Mouse (Mus musculus) gastrocnemius, adult 8-10 months (tissue): ENCODE results near the gene Sox5. TPM values are rescaled to one million over a fixed set of nuclear protein-coding genes. Genes with fewer than 3 reads are reported as not detected.

ENCODE experiments used
- DNase-seq, 2 experiments: peaks; one replicate each; pipeline ENCODE4 v3.0.0; 2022; ENCODE audit warnings: low spot score in 2 of 2
- total RNA-seq, 4 experiments: library from RNA; stranded (reverse); gene quantifications; 2 replicates each; pipeline ENCODE4 v1.2.4; 2022

The Sox5 gene
- total RNA-seq, 4 experiments from 2014 or later, result 0.83 to 2.4 (median 0.96) TPM

DNA sequence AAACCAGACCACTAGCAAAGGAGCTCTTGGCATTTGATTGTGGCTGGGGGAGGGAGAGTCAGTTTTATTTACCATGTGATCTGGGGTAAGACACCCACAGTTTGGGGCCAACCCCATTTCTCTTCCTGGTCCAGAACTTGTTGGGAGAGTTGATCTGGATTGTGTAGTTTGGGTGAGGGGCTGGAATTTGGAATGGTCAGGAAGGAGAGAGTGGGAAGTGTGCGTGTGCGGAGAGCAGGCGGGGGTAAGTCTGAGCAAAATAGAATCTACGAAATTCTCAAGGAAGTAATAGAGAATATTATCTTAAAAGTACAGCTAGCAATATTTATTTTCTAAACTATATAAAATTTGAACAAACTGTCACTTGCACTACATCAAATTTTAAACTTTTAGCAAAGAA, 445.0 kb downstream of the Sox5 start:
- no peak for DNase-seq

DNA sequence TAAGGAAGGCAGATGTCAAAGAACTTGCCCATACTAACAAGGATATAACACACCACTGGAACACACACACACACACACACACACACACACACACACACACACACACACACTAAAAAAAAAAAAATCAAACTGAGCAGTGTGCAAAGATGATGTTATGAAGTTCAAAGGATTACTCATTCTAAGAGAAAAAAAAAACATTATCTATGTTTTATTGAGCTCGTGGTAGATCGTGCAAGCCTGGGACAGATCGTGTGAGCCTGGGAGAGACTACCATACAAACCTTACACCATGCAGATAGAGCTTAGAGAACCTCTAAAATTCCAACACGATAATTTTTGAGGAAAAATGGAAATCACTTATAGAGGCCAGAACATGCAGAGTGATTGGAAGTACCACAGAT, 448.6 kb downstream of the Sox5 start:
- DNase-seq, result no peak

DNA sequence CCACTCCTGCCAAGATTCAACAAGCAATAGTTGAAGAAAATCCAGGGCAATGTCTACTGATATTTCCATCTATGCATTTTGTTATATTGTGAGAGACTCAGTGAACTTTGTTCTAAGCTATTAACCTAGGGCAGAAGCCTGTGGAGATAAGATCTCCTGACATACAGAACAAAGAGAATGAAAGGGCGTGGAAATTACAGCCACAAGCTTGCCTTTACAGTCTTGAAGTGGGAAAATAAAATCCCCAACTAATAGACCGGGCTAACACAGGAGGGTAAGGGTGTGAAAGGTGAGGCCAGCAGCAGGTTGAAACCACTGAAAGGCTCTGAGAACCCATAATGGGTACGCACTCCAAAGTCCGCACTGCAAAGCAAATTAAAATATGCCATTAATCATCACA, 449.8 kb downstream of the Sox5 start:
- no peak for DNase-seq

DNA sequence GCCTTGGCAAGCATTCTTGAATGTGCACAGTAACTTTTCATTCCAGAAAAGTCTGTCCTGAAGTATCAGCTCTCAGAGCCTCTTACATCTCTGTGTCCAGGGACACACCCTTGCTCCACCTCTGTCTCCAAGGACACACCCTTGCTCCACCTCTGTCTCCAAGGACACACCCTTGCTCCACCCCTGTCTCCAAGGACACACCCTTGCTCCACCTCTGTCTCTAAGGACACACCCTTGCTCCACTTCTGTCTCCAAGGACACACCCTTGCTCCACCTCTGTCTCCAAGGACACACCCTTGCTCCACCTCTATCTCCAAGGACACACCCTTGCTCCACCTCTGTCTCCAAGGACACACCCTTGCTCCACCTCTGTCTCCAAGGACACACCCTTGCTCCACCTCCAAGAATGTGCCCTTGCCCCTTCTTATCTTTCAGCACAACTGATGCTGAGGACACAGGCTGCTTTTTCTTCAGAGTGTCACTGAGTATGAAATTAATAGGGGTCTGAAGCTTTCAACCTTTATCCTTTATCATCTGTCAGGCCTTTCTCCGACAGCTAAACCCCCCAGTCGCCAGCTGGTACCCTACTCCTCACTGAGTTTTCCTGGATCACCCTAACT, 452.4 kb downstream of the Sox5 start:
- DNase-seq, result no peak

DNA sequence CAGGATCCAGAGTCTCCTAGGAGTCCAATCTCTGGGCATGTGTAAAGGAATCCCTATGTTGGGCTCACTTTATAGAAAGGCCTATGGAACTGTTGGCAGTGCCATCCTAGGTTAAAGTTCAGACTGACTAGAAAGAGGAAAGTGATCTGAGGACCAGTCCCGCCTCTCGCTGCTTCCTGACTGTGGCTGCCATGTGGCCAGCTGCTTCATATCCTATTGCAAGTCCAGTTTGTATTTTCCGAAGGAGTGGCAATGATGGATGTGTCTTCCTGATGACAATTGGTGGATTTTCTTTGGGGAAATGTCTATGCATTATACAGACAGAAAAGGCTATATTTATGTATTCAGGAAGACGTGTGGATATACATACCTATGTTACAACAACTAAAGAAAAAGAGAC, 453.0 kb downstream of the Sox5 start:
- no peak for DNase-seq

DNA sequence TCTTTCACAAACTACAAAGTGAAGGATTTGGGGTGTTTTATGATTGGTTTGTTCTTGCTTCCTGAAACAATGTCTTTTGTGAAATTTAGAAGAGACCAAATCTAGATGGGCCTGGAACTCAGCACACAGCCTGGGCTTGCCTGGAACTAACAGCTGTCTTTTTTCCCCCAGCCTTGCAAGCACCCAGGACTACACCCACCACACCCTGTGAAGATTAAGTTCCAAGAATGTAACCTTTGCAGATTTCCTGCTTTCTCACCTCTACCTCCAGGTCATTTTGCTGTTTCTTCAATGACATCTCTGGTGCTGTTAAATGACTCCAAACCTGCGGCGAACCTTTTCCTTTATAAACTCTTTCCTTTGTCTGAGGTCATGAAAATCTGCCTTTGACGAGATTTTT, 455.0 kb downstream of the Sox5 start:
- no peak for DNase-seq

DNA sequence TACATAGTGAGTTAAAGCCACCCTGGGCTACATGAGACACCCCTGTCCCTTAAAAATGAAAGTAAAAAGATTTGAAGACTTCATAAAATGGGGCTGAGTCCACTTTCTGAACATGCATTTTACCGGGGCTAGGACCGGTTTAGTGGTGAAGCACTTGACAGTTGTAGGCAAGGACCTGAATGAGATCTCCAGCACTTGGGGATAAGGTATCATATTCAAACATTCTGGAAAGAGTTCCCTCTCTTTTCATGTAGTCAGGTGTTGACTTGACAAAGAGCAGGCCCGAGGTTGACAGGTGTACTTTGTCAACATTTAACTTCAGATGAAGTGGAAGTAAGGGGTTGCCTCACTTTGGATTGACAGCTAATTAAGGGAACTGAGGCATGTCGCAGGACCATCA, 458.4 kb downstream of the Sox5 start:
- DNase-seq, result no peak

DNA sequence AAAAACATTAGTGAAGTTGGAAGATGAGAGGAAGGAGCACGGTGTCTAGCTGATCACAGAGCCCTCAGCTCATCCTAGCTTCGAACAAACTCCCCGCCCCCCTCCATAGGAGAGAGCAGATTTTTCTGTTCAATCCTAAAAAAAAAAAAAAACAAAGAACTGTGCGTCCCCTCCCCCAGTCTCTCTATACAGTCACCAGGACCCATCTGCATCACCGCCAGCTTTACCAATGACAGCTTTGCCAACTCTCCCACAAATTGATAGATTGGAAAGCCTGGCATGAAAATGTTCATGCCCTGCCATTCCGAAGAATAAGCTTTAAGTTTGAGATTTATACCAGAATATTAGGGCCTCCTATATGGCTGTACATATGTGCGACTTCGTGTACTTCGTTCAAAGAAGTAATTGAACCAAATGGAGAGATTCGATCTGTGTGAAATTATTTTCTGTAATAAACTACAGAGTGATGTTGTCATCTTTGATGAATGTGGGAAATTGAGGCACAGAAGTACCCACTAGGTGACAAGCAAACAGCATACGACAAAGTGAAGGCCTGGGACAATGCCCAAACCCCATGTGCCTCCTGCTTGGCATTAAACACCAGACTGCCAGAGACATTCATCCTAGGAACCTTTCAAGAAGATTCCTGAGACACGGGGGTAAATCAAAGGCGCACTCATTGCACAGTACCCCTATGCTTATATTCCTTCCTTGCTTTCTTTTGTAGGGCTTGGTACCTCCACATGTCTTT, 459.3 kb downstream of the Sox5 start:
- no peak for DNase-seq

DNA sequence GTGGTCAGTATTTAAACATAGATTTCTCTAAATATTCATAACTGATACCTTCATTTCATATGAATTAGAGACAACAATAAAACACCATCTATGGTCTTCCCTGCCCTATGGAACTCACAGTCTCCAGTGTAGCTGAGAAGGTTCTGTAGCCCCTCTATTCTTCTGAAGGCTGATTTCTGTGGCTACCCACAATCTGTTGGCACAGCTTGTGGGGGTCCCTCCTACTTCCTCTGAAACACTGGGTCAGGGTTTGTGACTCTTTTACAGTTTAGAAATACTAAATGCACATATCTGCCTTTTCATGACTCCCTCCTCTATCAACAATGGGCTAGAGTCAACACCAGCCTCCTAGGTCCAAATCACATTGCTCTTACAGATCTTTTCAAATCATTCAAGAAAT, 461.4 kb downstream of the Sox5 start:
- DNase-seq, result no peak

DNA sequence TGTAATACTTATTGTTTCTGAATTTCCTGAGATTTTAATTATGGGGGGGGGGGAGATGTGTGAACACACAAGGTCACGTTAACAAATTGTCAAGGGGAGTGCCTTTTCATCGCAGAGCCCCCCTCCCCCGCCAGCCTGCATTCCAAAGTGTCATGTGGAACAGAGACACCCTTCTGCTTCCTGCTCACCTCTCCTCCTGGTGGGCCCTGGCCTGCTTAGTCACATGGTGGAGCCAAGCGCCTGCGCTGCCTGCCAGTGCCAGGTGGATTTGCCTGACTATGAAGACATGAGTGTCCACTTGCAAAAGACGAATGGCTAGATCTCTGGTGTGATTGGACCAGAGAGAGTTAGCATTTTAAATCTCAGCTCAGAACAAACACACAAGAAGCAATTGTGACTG, 462.1 kb downstream of the Sox5 start:
- DNase-seq, result no peak

DNA sequence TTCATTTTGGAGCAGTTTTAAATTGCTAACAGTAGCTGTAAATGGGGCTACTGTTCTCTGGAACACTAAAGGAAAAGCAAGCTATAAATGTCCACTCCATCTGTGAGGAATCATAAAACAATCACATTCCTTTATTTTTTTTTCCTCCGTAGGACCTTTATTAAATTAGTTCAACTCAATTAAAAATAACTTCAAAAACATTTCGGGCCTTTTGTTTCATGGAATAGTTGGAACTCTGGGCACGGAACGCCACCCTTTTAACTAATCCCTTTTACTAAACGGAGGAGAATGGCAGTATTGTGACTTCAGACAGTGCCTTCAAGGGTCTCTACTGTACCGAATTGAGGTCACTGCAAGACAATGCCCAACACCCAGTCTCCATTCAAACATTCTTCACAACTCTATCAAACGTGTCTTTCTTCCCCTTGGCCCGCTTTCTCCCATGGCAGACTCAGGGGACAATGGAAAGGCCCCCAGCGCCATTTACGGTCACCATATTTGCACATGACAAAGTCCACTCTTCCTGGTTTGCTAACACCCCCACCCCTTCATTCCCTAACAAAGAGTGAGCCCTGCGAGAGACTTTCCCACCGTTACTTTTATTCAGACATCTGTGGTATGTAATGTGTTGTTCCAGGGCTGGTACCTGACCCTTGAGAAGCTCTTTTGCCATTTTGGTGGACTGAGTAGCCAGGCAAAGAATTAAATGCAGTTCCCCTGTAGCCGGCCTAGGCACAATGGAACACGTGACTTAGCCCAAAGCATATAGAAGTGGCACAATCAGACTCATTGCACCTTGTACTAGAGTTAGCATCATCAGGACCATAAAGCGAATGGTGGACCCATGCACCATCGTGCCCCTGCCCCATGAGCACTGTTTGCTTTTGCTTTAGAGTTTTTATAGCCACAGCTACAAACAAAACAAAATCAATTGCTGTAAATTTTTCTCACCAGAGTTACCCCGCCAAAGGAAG, 468.7 kb downstream of the Sox5 start:
- no peak for DNase-seq

DNA sequence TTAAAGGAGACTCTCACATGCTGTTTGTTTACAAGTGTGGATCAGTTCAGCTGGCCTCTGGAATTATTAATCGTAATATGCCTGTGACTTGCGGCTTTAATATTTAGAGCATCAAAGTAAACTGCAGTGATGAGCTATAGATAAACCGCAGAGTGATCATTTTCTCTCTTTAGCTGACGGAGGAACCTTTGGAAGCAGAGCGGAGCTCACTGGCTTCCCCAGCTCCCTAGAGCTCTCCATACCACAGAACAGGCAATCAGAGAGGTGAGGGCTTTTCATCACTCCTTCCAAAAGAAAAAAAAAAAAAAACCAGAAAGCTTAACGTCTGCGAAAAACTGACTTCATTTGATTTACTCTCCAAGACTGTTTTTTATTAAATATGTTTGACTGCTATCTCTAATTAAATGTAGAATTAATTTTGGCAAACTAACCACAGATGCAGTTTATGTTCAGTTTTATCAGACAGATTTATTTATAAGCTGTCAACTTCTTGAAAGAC, 469.4 kb downstream of the Sox5 start:
- no peak for DNase-seq

DNA sequence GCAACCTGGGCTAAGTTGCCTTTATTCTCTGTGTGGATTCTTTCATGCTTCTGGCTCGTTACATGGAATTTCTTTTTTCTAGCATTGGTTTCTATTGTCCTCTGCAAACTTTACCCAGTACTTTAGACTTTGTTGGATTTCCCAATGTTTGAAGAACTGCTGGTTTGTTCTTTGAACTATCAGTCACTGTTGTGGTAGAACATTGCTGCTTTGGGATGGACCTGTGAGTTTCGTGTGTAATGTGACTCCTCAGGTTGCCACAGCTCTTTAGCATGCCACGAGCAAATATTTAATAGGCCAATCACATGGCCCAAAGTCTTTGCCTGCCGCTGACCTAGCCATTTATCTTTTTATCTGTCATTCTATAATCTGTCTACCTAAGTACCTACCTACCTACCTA, 470.0 kb downstream of the Sox5 start:
- DNase-seq, result no peak

DNA sequence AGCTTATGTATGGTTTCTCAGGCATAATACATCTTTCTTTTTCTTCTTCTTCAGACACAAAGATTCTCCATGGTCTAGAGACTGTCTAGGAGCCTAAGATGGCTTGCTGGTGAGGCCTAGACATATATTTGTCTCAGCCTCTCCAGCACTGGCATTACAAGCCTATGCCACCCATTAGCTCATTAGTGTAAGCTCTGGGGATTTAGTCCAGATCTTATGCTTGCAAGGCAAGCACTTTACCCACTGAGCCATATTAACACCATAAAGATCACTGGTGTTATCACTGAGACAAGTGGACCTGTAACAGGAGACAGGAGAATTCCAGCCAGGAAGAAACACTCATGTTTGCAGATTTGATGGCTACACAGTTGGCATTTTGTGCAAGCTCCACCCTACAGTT, 472.6 kb downstream of the Sox5 start:
- no peak for DNase-seq

DNA sequence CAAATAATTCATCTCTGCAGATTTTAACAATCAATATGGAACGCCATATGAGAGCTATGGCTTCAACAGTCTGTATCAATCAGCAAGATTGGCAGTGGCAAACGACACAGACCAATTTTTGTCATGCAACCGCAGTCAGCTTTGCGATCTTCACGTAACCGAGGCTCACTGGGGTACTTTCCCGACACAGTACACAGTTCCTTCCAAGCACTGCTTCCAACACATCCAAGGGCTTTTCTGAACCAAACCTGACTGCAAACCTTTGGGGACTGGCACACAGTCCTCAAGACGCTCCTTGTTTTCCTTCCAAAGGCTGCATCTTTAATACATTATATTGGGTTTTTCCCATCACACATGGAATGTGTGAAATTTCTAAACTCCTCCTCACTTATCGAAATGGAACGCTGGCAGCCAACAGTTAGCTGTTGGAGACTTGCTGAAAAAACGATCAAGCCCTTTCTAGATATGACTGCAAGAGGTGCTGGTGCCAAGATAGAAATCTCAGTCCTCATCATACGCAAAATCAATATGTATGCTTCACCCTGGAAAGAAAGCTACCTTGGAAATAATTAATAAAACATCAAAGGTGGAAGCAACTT, 474.1 kb downstream of the Sox5 start:
- no peak for DNase-seq

DNA sequence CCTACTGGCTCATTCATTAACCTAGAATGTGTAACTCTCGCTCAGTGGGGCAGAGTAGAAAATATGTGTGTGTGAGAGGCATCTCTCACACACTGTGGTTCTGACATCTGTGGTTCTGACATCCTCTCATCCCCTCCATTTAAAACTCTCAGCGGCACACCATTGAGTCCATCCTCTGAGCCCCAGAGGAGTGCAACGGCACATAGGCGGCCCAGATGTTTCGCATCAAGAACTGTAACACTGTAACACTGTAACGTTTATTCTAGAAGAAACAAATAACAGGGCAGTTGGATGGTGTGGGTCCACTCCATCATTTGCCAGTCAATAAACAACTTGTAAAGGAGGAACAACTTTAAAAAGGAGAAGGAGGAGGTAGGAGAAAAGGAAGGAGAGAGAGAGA, 479.0 kb downstream of the Sox5 start:
- DNase-seq, result no peak

DNA sequence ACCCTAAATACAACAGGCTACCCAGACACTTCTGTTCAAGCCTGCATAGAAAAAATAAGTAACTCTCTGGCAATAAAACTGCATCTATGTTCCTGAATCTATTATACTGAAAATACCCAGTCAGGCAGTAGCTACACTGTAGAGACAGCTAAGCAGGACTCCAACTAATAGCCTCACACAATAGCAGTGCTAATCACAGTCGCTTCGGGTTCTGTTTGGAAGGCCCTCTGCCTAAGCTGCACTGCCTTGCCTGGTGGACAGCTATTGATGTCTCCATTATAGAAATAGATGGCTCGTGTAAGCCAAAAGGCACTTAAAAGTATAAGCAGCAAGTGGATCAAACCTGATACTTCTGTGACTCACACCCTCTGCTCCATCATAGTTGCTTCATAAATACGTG, 480.7 kb downstream of the Sox5 start:
- DNase-seq, result no peak

DNA sequence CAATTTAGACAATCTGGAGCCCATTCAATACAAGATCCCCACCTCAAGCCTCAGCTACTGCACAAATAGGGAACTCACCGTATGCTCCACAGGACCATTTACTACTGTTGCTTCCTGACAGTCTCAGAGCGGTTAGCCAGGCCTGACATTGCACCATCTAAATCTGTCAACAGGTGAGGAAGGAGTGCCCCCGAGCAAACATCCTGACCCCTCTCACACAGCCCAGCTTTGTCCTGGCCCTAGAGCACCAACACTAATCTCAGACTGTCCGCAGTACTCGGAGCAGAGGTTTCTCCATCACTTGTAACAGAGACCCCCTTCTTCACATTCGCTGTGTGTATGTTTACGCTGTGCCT, 482.3 kb downstream of the Sox5 start:
- no peak for DNase-seq

DNA sequence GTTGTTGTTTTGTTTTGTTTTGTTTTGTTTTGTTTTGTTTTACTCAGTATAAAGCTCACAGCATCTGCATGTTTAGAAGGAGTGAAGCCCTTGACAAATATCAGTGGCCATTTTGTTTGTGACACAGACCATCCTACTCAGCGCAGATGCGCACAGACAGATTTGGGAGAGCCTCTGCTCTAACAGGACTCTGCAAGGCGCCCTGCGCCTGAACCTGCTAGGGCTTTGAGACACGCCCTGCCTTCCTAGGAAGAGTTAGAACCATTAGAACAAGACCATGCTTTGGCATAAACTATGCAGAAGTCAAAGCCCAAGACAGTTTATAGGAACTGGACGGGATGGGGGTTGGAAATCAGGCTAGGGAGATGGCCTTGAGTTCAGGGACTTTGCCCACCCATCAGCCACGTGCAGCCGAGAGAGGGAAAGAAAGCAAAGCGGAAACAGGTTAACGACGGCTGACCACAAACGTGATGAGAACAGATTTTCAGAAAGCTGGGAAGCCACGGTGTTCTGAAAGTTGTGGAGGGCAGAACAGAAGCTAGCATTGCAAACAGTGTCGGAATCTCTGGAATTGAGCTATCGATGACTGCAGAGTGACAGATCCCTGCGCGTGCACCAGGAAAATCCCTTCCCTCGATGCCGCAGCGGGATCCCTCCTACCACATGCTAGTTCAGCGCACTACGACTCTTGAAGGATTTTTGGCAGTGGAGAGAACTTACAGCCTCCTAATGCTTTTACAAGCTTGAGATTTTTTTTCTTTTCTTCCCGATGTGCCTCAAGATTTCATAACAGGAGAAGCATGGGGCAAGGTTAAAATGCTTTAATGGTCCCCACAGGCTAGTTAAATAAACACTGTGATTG, 482.9 kb downstream of the Sox5 start:
- no peak for DNase-seq

DNA sequence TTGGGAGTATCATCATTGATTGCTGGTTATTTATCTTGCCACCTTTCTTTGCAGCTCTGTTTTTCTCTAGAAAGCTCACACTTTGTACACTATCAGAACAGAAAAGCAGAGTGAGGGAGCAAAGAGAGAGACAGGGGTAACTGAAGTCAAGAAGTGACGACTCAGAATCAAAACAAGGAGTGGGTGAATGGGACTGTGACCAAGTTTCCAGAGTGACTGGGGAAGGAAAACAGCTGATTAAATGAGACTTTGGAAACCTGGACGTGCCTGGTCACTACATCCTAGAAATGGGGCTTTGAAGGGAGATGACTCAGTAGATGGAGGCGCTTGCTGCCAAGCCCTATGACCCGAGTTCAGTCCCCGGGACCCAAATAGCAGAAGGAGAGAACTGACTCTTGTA, 483.9 kb downstream of the Sox5 start:
- no peak for DNase-seq

DNA sequence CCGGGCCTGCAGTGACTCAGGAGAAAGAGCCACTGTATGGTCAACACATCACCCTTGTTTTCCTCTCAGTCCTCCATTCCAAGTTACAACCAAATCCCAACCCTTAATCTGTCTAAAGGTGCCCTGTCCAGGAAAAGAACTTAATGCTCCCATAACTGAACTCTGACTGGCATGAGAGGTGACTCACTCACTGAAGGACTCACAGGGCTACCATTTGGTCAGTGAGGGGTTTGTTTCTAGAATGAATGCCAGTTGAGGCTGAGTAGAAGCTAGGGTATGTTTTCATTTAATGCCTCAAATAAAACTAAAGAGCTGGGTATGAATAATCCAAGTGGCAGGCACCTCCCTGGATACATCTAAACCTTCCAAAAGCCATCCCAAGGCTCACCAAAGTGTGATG, 484.6 kb downstream of the Sox5 start:
- DNase-seq, result no peak
